Mouse (Mus musculus): Measurements from ENCODE around the gene Tlr2. TPM values are rescaled to one million over a fixed set of nuclear protein-coding genes. Genes with fewer than 3 reads are reported as not detected.

Tlr2 gene
- total RNA-seq (2023) = 1 to 10 TPM; 2.4 to 3.1 TPM

DNA sequence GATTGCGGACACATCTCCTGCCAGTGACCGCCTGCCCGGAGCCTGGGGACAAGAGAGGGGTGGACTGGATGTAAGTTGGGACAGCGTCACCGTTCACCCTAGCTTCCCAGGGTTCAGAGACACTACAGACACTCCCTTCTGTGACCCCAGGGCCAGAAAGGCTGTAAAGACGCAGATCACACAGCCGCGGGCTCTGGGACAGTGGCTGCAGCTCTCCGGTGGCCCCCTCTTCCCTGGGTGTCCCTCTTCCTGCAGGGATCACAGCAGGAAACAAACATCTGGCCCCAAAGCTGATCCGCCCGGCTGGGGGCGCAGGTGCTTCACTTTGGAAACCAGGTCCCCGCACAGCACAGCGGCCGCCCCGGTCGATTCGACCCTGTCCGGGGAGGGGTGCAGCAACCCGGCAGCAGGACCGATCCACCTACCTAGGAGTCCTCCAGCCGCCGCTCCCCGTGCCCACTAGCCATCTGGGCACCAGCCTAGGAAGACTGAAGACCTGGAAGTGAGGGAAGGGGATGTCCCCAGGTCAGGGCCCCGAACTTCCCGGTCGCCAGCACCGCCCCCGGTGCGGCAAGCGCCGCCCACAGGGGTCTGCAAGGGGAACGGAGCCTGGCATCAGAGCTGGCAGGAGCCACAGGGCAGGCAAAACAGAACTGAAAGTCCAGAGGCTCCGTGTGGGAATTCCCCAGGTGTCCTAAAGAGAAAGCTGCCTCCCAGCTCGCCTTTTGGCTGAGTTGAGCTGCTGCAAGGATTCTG is at the start of gene Tlr2:
Gene Tlr2, minus strand, starts transcription at position 673 of the 756 bp plus-strand sequence.

Other genes with a start within 250 kb of the Tlr2 start
- not detected for gene Sfrp2, start 75.4 kb downstream of the Tlr2 start, total RNA-seq (2023)
- gene Tmem131l, start 198.4 kb upstream of the Tlr2 start, total RNA-seq (2023) = 100 to 1,000 TPM; 122 to 130 TPM